18 mouse cellular contexts compared by ENCODE assay signal in the genomic region with DNA sequence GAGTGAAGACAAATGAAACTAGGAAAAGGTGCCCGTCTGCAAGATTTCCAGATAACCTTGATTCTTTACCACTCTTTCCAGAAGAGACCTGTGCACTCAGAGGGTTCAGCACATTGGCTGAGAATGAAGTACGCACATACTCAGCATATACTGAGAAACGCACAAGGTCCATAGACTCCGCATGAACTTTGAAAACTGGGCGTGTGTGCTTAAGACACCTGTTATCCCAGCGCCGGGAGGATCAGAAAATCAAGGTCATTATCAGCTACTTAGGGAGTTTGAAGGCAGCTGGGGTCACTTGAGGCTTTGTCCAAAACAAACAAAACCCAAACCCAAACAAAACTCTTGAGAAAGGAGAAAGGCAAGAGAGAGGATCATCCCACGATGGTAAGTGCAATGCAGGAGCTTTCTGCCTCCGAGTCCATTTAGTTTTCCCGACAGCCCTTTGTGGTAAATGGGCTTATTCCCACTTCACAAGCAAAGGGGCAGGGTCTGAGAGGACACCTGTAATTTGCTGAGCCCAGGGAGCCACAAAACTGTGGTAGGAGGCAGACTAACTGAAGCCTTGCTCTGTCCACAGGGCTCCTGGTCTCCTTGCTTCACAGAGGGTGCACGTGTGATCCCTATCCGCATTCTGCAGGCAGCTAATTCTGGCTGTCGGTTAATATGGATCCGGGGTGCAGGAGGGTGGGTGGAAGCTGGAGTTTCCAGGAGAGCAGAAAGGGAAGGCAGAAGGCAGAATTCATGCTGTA.
DNase-seq lines count a peak whose midpoint lies in the region; ATAC-seq and TF ChIP-seq lines count a peak whose summit lies in the region.
"Had no signal": no experiment of that assay in that cellular context is flagged by ENCODE, and none has a peak within 500 bp of the region (broad histone marks: within the 10 kb centered on the region; RNA-seq: fewer than 3 reads in every experiment).

No protein-coding gene starts in this region.

- peak overlapping the region; percentile 75 for H3K27ac ChIP-seq in heart, adult 2 months
- peak overlapping the region; percentile 81 for H3K27ac ChIP-seq in kidney, adult 2 months (ENCODE audit: insufficient read depth, low read depth, low read length)
- H3K27ac ChIP-seq in midbrain, embryonic 10.5 days (replicated peaks) = 0 out of 2 replicates have a peak overlapping the region, but pooled peaks have one; percentile 46
- H3K27ac ChIP-seq in midbrain, embryonic 14.5 days (replicated peaks; ENCODE audit: low read depth, low read length) = no peak overlapping the region
- peak overlapping the region; percentile 82 for H3K27ac ChIP-seq in intestine, postnatal 0 days (ENCODE audit: low read depth, low read length)
- H3K27ac ChIP-seq: forebrain, embryonic 10.5 days; hindbrain, embryonic 14.5 days; limb, embryonic 10.5 days; liver, embryonic 13.5 days; neural tube, embryonic 12.5 days had no signal

- H3K27me3 ChIP-seq in heart, adult 2 months (ENCODE audit: control insufficient read depth, insufficient read depth, low read length) = no peaks in the 10 kb centered on the region
- H3K27me3 ChIP-seq in kidney, adult 2 months (replicated peaks; ENCODE audit: control insufficient read depth, insufficient read depth, low read length) = no peaks in the 10 kb centered on the region
- H3K27me3 ChIP-seq in midbrain, embryonic 10.5 days (ENCODE audit: low read depth, poor library complexity, severe bottlenecking) = no peaks in the 10 kb centered on the region
- H3K27me3 ChIP-seq in midbrain, embryonic 14.5 days (ENCODE audit: control insufficient read depth, insufficient read depth, low read length) = no peaks in the 10 kb centered on the region
- H3K27me3 ChIP-seq in intestine, postnatal 0 days (replicated peaks; ENCODE audit: control insufficient read depth, insufficient read depth, low read length) = no peaks in the 10 kb centered on the region
- H3K27me3 ChIP-seq: liver, embryonic 13.5 days; neural tube, embryonic 12.5 days; Patski had no signal

- H3K36me3 ChIP-seq in heart, adult 2 months (ENCODE audit: control insufficient read depth, insufficient read depth, low read length) = peaks cover 47% of the 10 kb centered on the region
- peaks cover 9% of the 10 kb centered on the region; the same call in 1 of the 2 replicates for H3K36me3 ChIP-seq in kidney, adult 2 months (ENCODE audit: control insufficient read depth, insufficient read depth, low read length)
- peaks cover 71% of the 10 kb centered on the region for H3K36me3 ChIP-seq in midbrain, embryonic 10.5 days
- no peaks in the 10 kb centered on the region for H3K36me3 ChIP-seq in midbrain, embryonic 14.5 days (ENCODE audit: control insufficient read depth, insufficient read depth, low read length)
- H3K36me3 ChIP-seq in intestine, postnatal 0 days (ENCODE audit: control insufficient read depth, insufficient read depth) = peaks cover 35% of the 10 kb centered on the region
- H3K36me3 ChIP-seq: liver, embryonic 13.5 days had no signal

- no peak overlapping the region for H3K4me2 ChIP-seq in midbrain, embryonic 14.5 days (ENCODE audit: low read length)
- peak overlapping the region; percentile 40 for H3K4me2 ChIP-seq in intestine, postnatal 0 days (replicated peaks; ENCODE audit: low read depth)
- H3K4me2 ChIP-seq: hindbrain, embryonic 14.5 days; liver, embryonic 13.5 days; neural tube, embryonic 12.5 days had no signal

- TF ChIP-seq CTCF in heart, adult 2 months (IDR thresholded peaks at IDR 0.05) = no peak
- TF ChIP-seq CTCF in kidney, adult 2 months (conservative IDR thresholded peaks at IDR 0.05; ENCODE audit: insufficient read depth, insufficient read length, low read depth, low read length) = no peak
- no peak for TF ChIP-seq CTCF in intestine, postnatal 0 days (IDR thresholded peaks at IDR 0.05; ENCODE audit: low read depth)

- no peak overlapping the region for H3K4me3 ChIP-seq in heart, adult 2 months
- H3K4me3 ChIP-seq in kidney, adult 2 months (ENCODE audit: insufficient read depth, low read depth, low read length) = no peak overlapping the region
- no peak overlapping the region for H3K4me3 ChIP-seq in midbrain, embryonic 10.5 days
- H3K4me3 ChIP-seq in midbrain, embryonic 14.5 days (replicated peaks; ENCODE audit: low read depth, low read length) = no peak overlapping the region
- H3K4me3 ChIP-seq in intestine, postnatal 0 days (ENCODE audit: low read depth, low read length) = no peak overlapping the region
- H3K4me3 ChIP-seq: forebrain, embryonic 10.5 days; limb, embryonic 10.5 days; liver, embryonic 13.5 days; neural tube, embryonic 12.5 days had no signal

- DNase-seq in heart, adult 2 months = no peak
- DNase-seq in heart, postnatal 10 days = no peak
- DNase-seq in kidney, adult 2 months = no peak
- DNase-seq in kidney, postnatal 36 days = no peak
- no peak for DNase-seq in midbrain, embryonic 10.5 days (ENCODE audit: low spot score)
- no peak for DNase-seq in midbrain, embryonic 14.5 days
- DNase-seq: B cell, adult 2 months; cerebellum, adult 11 months; cerebellum, postnatal 36 days; layer of hippocampus, postnatal 36 days; liver, embryonic 13.5 days had no signal

- intact Hi-C loops in heart, adult 2 months (cut with DNase I) = loop anchor here (1.0 kb wide), 1 partner anchor 24 kb away; no protein-coding TSS in a partner anchor
- intact Hi-C loops in heart, postnatal 10 days (cut with DNase I) = no loop called here

- H3K9ac ChIP-seq in heart, adult 2 months (ENCODE audit: low read depth, low read length) = no peak overlapping the region
- H3K9ac ChIP-seq in midbrain, embryonic 14.5 days (replicated peaks; ENCODE audit: low read length) = no peak overlapping the region
- no peak overlapping the region for H3K9ac ChIP-seq in intestine, postnatal 0 days (ENCODE audit: low read depth, low read length)
- H3K9ac ChIP-seq: hindbrain, embryonic 14.5 days; liver, embryonic 13.5 days; neural tube, embryonic 12.5 days had no signal

- 43% methylated on average over 14 of the region's 14 CpGs for WGBS in heart, adult 2 months
- WGBS in kidney, adult 2 months = 33% methylated on average over 14 of the region's 14 CpGs
- WGBS in midbrain, embryonic 10.5 days = 78% methylated on average over 14 of the region's 14 CpGs
- WGBS in midbrain, embryonic 14.5 days = 82% methylated on average over 14 of the region's 14 CpGs
- WGBS in intestine, postnatal 0 days = 32% methylated on average over 14 of the region's 14 CpGs

- TF ChIP-seq EP300 in heart, adult 2 months (IDR thresholded peaks at IDR 0.05; ENCODE audit: insufficient read depth, low read depth, low read length) = no peak

- H3K4me1 ChIP-seq in heart, adult 2 months (ENCODE audit: control insufficient read depth, insufficient read depth, low read length) = peaks cover 51% of the 10 kb centered on the region
- peaks cover 59% of the 10 kb centered on the region for H3K4me1 ChIP-seq in kidney, adult 2 months (ENCODE audit: control insufficient read depth, insufficient read depth, low read length)
- peaks cover 13% of the 10 kb centered on the region; the same call in 1 of the 2 replicates for H3K4me1 ChIP-seq in midbrain, embryonic 10.5 days
- H3K4me1 ChIP-seq in midbrain, embryonic 14.5 days (ENCODE audit: control insufficient read depth, insufficient read depth, low read length) = no peaks in the 10 kb centered on the region
- peaks cover 33% of the 10 kb centered on the region for H3K4me1 ChIP-seq in intestine, postnatal 0 days (replicated peaks; ENCODE audit: control insufficient read depth, insufficient read depth, low read length)
- H3K4me1 ChIP-seq: limb, embryonic 10.5 days; liver, embryonic 13.5 days had no signal

- no peak for ATAC-seq in midbrain, embryonic 14.5 days (ENCODE audit: low FRiP score, low TSS enrichment)
- peak; percentile 79 for ATAC-seq in intestine, postnatal 0 days
- no peak for ATAC-seq in inflammation-experienced regulatory T-cells, adult 6 months
- ATAC-seq: Patski had no signal

- no peak for TF ChIP-seq POLR2A in heart, adult 2 months (IDR thresholded peaks at IDR 0.05; ENCODE audit: insufficient read depth, low read depth, low read length)
- TF ChIP-seq POLR2A in kidney, adult 2 months (IDR thresholded peaks at IDR 0.05; ENCODE audit: low read depth, low read length) = no peak

- H3K79me2 ChIP-seq in heart, adult 2 months (replicated peaks; ENCODE audit: control insufficient read depth, insufficient read depth, low read length) = no peaks in the 10 kb centered on the region

- no peaks in the 10 kb centered on the region for H3K9me3 ChIP-seq in midbrain, embryonic 10.5 days (replicated peaks)
- no peaks in the 10 kb centered on the region for H3K9me3 ChIP-seq in midbrain, embryonic 14.5 days (ENCODE audit: control insufficient read depth, low read length)
- no peaks in the 10 kb centered on the region for H3K9me3 ChIP-seq in intestine, postnatal 0 days (ENCODE audit: control insufficient read depth)
- H3K9me3 ChIP-seq: forebrain, embryonic 10.5 days; limb, embryonic 10.5 days; liver, embryonic 13.5 days; neural tube, embryonic 12.5 days had no signal
